Mouse (Mus musculus): ENCODE measurements around the gene Hdac7. TPM values are rescaled to one million over a fixed set of nuclear protein-coding genes. Genes with fewer than 3 reads are reported as not detected.
A peak's percentile ranks its signal among the peaks of the same experiment; 100 is the strongest.

Gene Hdac7
- polyA plus RNA-seq, 1 experiment from 2014 or later: 44.7 TPM

DNA sequence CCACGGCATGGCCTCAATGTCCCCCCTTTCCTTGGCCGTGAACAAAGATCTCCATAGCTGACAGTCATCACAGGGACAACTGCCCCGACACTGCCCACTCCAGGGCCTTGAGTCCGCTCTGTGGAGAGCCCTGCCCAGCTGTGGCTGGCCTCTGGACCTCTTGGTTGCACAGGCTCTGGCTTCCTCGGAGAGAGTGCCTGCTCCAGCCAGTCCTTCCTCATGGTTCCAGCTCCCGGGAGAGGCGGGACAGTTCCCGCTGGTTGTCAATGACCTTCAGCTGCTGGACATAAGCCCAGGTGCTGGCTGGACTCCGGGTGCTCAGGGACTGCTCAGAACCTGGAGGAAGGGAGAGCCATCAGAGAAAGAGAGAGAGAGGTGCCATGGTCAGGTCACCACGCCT lies 99.0 kb downstream of the Hdac7 start:
- 47% methylated on average over 10 of the region's 10 CpGs for WGBS
- no peak overlapping the region for H3K27ac ChIP-seq
- no peak overlapping the region for H3K4me2 ChIP-seq
- no peaks in the 10 kb centered on the region for H3K9me3 ChIP-seq
- peak; percentile 28; the same call in 1 of the 2 replicates for ATAC-seq (ENCODE audit: borderline replicate concordance, extremely low read depth, low FRiP score, low TSS enrichment)
- peaks cover 7% of the 10 kb centered on the region; the same call in 1 of the 2 replicates for H3K36me3 ChIP-seq
- no peaks in the 10 kb centered on the region for H3K27me3 ChIP-seq
- no peak overlapping the region for H3K9ac ChIP-seq
- H3K4me1 ChIP-seq: peaks cover 9% of the 10 kb centered on the region
- H3K4me3 ChIP-seq: no peak overlapping the region

DNA sequence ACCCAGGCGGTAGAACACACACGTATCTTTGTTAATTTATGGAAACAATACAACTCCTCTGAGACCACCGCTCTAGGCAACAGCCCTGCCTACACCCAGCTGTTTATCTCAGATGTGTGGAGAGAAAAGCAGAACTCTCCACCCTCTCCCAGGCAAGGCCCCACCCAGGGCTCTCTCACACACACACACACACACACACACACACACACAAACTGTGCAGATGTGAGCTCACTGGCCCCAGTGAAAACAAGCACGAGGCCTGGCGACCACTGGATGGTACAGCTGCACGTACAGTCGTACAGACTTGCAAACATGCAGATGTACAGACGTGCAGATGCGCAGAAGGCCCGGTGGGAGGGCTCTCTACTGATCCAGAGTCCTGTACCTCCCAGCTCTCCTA lies 99.4 kb downstream of the Hdac7 start:
- ATAC-seq (ENCODE audit: borderline replicate concordance, extremely low read depth, low FRiP score, low TSS enrichment): peak; percentile 25; the same call in 1 of the 2 replicates
- no peak overlapping the region for H3K4me3 ChIP-seq
- peaks cover 5% of the 10 kb centered on the region for H3K4me1 ChIP-seq
- 68% methylated on average over 10 of the region's 10 CpGs for WGBS
- H3K36me3 ChIP-seq: peaks cover 7% of the 10 kb centered on the region; the same call in 1 of the 2 replicates
- no peaks in the 10 kb centered on the region for H3K27me3 ChIP-seq
- H3K27ac ChIP-seq: no peak overlapping the region
- H3K4me2 ChIP-seq: no peak overlapping the region
- no peak overlapping the region for H3K9ac ChIP-seq
- no peaks in the 10 kb centered on the region for H3K9me3 ChIP-seq

GRCm38 (mm10) chr15:97743961-97744525 lies 100.3 kb downstream of the Hdac7 start:
- ATAC-seq (ENCODE audit: borderline replicate concordance, extremely low read depth, low FRiP score, low TSS enrichment): no peak

GRCm38 (mm10) chr15:97743210-97743609 lies 101.1 kb downstream of the Hdac7 start:
- Histone ChIP-seq H3K4me3 (no peak overlapping the region), H3K4me2 (no peak overlapping the region), H3K36me3 (peaks cover 7% of the 10 kb centered on the region; the same call in 1 of the 2 replicates), H3K9me3 (no peaks in the 10 kb centered on the region), H3K4me1 (0 out of 2 replicates have a peak, but pooled peaks cover 4% of the 10 kb centered on the region), H3K27ac (no peak overlapping the region), H3K9ac (no peak overlapping the region), H3K27me3 (no peaks in the 10 kb centered on the region)
- no peak for ATAC-seq (ENCODE audit: borderline replicate concordance, extremely low read depth, low FRiP score, low TSS enrichment)
- WGBS: 78% methylated on average over 5 of the region's 5 CpGs

More at GRCm38 (mm10) chr15:97743961-97744525, 100.3 kb downstream of the Hdac7 start:
- Histone ChIP-seq H3K4me3 (no peak overlapping the region), H3K27ac (no peak overlapping the region), H3K9me3 (no peaks in the 10 kb centered on the region), H3K27me3 (no peaks in the 10 kb centered on the region), H3K4me2 (no peak overlapping the region), H3K4me1 (0 out of 2 replicates have a peak, but pooled peaks cover 4% of the 10 kb centered on the region), H3K9ac (no peak overlapping the region), H3K36me3 (peaks cover 7% of the 10 kb centered on the region; the same call in 1 of the 2 replicates)
- WGBS: 59% methylated on average over 11 of the region's 12 CpGs

Other genes starting within 250 kb of the Hdac7 start
- 24.6 and 25.5 TPM in 2 replicates for gene Rpap3, start 138.7 kb downstream of the Hdac7 start, polyA plus RNA-seq (2015; fragmentation: Nextera tagmentation; extraction: Ambion mirVana)
- gene Endou, start 113.2 kb downstream of the Hdac7 start, polyA plus RNA-seq (2015; fragmentation: Nextera tagmentation; extraction: Ambion mirVana): 0.48 and 1.1 TPM in 2 replicates
- gene Rapgef3, start 76.5 kb downstream of the Hdac7 start, polyA plus RNA-seq (2015; fragmentation: Nextera tagmentation; extraction: Ambion mirVana): 21.1 and 23.4 TPM in 2 replicates
- gene Slc48a1, start 66.0 kb downstream of the Hdac7 start, polyA plus RNA-seq (2015; fragmentation: Nextera tagmentation; extraction: Ambion mirVana): 38.7 and 42.2 TPM in 2 replicates
- gene Vdr, start 66.1 kb upstream of the Hdac7 start, polyA plus RNA-seq (2015; fragmentation: Nextera tagmentation; extraction: Ambion mirVana): 0.52 and 0.81 TPM in 2 replicates
- 41.4 and 45.7 TPM in 2 replicates for gene Tmem106c, start 119.7 kb upstream of the Hdac7 start, polyA plus RNA-seq (2015; fragmentation: Nextera tagmentation; extraction: Ambion mirVana)
- 19.1 and 20.1 TPM in 2 replicates for gene Col2a1, start 160.2 kb upstream of the Hdac7 start, polyA plus RNA-seq (2015; fragmentation: Nextera tagmentation; extraction: Ambion mirVana)
- gene Pfkm, start 248.1 kb upstream of the Hdac7 start, polyA plus RNA-seq (2015; fragmentation: Nextera tagmentation; extraction: Ambion mirVana): 26.9 and 31.2 TPM in 2 replicates
- gene Senp1, start 249.2 kb upstream of the Hdac7 start, polyA plus RNA-seq (2015; fragmentation: Nextera tagmentation; extraction: Ambion mirVana): 29.4 and 32.0 TPM in 2 replicates